Mouse (Mus musculus): ENCODE results near the gene Rbm19. TPM values are rescaled to one million over a fixed set of nuclear protein-coding genes. Genes with fewer than 3 reads are reported as not detected.

The Rbm19 gene
- polyA plus RNA-seq, 1 experiment from 2014 or later, result 18.1 TPM

DNA sequence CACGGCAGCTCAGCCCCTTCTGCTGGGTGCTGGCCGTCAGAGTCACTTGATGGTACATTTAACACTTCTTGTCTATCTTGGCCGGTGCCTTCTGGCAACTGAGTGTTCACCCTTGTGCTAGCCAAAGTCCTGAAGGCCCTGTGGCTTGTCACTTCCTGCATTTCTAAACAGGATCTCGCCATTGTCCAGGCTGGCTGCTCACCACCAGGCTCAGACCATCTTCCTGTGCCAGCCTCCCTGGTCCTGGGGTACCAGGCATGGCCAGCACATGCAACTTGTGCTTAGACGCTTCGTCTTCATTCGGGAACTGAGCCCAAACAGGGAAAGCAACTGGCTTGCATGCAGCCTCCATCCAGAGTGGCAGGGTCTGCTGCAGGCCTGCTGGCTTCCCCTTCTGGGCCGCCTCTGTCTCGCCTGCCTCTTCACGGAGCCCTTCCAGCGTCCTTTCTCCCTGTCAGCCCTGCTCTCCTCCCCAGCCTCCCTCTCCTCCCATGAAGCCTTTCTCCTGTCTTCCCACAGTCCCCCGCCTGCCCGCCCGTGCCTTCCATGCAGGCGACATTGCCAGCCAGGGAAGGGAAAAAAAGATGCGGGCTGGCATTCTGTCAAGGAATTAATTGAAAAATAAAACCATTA, 78.2 kb downstream of the Rbm19 start:
- peak overlapping the region; percentile 92 for H3K27ac ChIP-seq
- H3K9ac ChIP-seq, result peak overlapping the region; percentile 60
- no peak overlapping the region for H3K4me3 ChIP-seq
- H3K27me3 ChIP-seq, result 0 out of 2 replicates have a peak, but pooled peaks cover 2% of the 10 kb centered on the region
- no peaks in the 10 kb centered on the region for H3K9me3 ChIP-seq
- H3K4me2 ChIP-seq, result peak overlapping the region; percentile 20; the same call in 1 of the 2 replicates
- ATAC-seq (ENCODE audit: low FRiP score), result peak; percentile 37; the same call in 1 of the 2 replicates
- peaks cover 14% of the 10 kb centered on the region for H3K36me3 ChIP-seq
- H3K4me1 ChIP-seq (replicated peaks), result peaks cover 88% of the 10 kb centered on the region
- WGBS, result 35% methylated on average over 16 of the region's 16 CpGs

DNA sequence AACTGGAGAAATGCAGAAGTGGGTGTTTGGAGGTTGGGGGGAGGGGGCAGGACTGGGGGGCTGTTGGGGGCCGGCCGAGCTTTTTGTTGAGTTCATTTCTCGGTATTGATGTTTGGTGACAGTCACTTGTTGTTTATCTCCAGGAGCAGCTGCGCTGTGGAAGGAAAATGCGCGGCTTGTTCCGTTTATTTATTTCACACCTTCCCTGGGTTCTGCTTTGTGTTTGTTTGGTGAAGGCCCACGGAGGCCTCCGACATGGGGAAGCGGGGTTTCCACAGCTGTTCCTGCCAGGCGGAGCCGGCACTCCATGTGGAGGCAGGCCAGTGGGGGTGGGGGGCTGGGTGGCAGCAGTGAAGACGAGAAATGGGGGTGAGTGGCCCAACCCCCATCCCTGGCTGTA, 78.7 kb downstream of the Rbm19 start:
- 0 out of 2 replicates have a peak, but pooled peaks cover 2% of the 10 kb centered on the region for H3K27me3 ChIP-seq
- H3K9ac ChIP-seq, result peak overlapping the region; percentile 60
- H3K36me3 ChIP-seq, result peaks cover 14% of the 10 kb centered on the region
- no peak overlapping the region for H3K4me3 ChIP-seq
- ATAC-seq (ENCODE audit: low FRiP score), result peak; percentile 19
- peak overlapping the region; percentile 20; the same call in 1 of the 2 replicates for H3K4me2 ChIP-seq
- WGBS, result 22% methylated on average over 13 of the region's 13 CpGs
- peaks cover 83% of the 10 kb centered on the region for H3K4me1 ChIP-seq (replicated peaks)
- no peaks in the 10 kb centered on the region for H3K9me3 ChIP-seq
- H3K27ac ChIP-seq, result peak overlapping the region; percentile 92

DNA sequence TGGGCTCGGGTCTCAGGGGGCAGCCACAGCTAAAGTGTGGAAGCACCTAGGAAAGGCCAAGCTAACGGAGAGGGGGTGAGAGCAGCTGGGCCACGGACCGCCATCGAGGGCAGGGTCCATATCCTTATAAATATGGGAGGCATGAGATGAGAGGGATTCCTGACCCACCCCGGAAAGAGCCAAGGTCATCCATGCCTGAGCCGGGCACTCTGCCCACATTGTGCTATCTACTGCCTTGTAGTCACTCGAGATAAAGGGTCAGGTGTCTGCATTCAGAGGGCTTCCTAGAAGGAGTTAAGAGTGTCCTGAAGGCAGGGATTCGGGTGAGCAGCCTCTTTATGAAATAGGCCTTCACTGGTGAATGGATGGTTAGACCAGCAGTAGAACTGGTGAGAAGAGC, 80.6 kb downstream of the Rbm19 start:
- peak overlapping the region; percentile 46 for H3K9ac ChIP-seq
- ATAC-seq (ENCODE audit: low FRiP score), result no peak
- H3K36me3 ChIP-seq, result peaks cover 18% of the 10 kb centered on the region
- H3K4me1 ChIP-seq (replicated peaks), result peaks cover 75% of the 10 kb centered on the region
- 0 out of 2 replicates have a peak, but pooled peaks cover 2% of the 10 kb centered on the region for H3K27me3 ChIP-seq
- H3K9me3 ChIP-seq, result no peaks in the 10 kb centered on the region
- H3K4me2 ChIP-seq, result no peak overlapping the region
- peak overlapping the region; percentile 92 for H3K27ac ChIP-seq
- 83% methylated on average over 9 of the region's 9 CpGs for WGBS
- H3K4me3 ChIP-seq, result no peak overlapping the region

DNA sequence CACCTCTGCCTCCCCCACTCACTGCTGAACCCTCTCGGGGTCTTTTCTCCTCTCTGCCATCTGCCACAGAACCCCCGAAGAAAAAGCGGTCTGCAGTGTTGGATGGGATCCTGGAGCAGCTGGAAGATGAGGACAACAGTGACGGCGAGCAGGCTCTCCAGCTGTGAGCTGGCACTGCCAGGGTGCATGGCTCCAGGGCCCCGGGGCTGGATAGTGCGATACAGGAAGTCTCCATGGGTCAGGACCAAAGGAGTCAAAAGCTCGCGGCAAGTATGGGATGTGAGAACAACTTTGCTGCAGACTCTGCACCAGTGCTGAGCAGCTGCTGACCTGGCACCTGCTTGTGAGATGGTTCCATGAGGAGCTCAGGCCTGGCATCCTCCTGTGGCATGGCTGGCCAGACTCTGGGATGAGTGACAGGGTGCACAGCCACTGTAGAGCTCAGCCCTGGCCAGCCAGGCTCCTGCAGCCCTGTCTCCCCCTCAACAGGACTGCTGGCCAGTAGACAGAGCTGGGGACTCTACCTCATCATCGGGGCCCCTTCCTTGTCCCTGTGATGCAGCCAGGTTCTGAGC, 81.6 kb downstream of the Rbm19 start:
- Histone ChIP-seq H3K4me2 (no peak overlapping the region), H3K4me1 (replicated peaks) (peaks cover 64% of the 10 kb centered on the region), H3K36me3 (peaks cover 18% of the 10 kb centered on the region), H3K4me3 (no peak overlapping the region), H3K27ac (peak overlapping the region; percentile 72), H3K27me3 (0 out of 2 replicates have a peak, but pooled peaks cover 2% of the 10 kb centered on the region), H3K9ac (no peak overlapping the region), H3K9me3 (no peaks in the 10 kb centered on the region)
- 66% methylated on average over 10 of the region's 10 CpGs for WGBS
- no peak for ATAC-seq (ENCODE audit: low FRiP score)

DNA sequence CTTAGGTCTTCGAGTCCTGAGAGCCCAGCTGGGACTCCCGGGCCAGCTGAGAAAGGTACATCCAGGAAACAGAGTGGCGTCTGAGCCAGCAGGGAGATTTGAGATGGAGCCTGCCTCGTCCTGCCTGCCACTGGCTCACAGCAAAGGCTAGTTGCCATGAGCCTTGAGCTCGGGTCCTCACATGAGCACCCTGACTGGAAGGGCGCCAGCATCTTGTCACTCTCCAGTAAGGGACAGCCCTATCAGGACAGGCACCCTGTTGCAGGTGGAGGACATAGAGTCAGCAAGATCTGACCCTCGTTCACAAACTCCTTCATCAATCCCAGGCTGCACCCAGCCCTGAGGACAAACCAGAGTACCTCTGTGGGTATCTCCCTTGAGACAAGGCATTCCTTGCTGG, 83.6 kb downstream of the Rbm19 start:
- ATAC-seq (ENCODE audit: low FRiP score), result no peak
- Histone ChIP-seq H3K36me3 (peaks cover 18% of the 10 kb centered on the region), H3K9ac (no peak overlapping the region), H3K4me1 (replicated peaks) (peaks cover 45% of the 10 kb centered on the region), H3K9me3 (no peaks in the 10 kb centered on the region), H3K4me2 (no peak overlapping the region), H3K27ac (0 out of 2 replicates have a peak overlapping the region, but pooled peaks have one; percentile 12), H3K27me3 (no peaks in the 10 kb centered on the region), H3K4me3 (no peak overlapping the region)
- 88% methylated on average over 7 of the region's 7 CpGs for WGBS

DNA sequence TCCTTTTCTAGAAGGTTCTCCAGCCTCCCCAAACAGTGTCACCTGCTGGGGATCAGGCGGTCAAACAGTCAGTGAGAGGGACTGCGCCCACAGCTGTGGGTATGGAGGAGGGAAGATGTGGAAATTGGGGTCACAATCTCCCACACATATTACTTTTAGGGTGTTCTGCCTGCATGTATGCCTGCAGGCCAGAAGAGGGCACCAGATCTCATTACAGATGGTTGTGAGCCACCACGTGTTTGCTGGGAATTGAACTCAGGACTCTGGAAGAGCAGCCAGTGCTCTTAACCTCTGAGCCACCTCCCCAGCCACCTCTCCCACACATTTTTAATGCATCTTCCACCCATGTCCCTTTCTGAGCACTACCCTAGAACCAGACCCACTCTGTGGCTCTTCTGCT, 88.1 kb downstream of the Rbm19 start:
- Histone ChIP-seq H3K36me3 (peaks cover 4% of the 10 kb centered on the region; the same call in 1 of the 2 replicates), H3K27ac (no peak overlapping the region), H3K4me3 (no peak overlapping the region), H3K4me2 (no peak overlapping the region), H3K27me3 (peaks cover 10% of the 10 kb centered on the region), H3K9ac (no peak overlapping the region), H3K4me1 (replicated peaks) (peaks cover 53% of the 10 kb centered on the region), H3K9me3 (no peaks in the 10 kb centered on the region)
- ATAC-seq (ENCODE audit: low FRiP score), result no peak
- 66% methylated on average over 3 of the region's 3 CpGs for WGBS

DNA sequence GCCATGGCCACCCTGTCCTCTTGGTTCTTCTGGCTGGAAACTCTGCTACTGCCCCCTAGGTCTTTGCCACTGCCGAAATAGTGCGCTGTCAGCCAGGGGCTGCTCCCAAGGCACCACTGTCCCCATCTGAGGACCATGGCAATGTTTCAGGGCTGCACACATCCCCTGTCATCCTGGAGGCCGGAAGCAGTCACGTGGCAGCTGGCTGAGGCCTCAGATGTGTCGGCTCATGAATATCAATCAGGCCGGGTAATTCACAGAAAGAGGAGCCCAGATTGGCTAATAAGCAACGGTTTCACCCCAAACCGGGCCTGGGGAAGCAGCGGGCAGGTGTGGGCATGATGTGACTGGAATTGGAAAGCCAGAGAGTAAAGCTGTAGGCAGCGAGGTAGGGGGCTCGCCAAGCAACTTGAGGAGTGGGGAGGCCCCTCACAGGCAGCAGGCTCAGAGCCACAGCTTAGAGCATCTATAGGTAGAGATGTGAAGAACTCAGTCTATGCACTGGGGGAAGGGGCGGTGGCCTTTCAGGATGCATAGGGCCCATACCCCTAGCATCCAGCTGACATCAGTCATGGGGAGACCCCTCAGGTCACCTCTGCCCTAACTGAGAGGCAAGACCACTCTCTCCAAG, 90.2 kb downstream of the Rbm19 start:
- H3K4me1 ChIP-seq (replicated peaks), result peaks cover 62% of the 10 kb centered on the region
- no peaks in the 10 kb centered on the region for H3K36me3 ChIP-seq
- H3K9me3 ChIP-seq, result no peaks in the 10 kb centered on the region
- peak overlapping the region; percentile 84 for H3K27ac ChIP-seq
- peaks cover 13% of the 10 kb centered on the region for H3K27me3 ChIP-seq
- peak overlapping the region; percentile 56 for H3K9ac ChIP-seq
- 25% methylated on average over 12 of the region's 12 CpGs for WGBS
- no peak overlapping the region for H3K4me3 ChIP-seq
- H3K4me2 ChIP-seq, result peak overlapping the region; percentile 15; the same call in 1 of the 2 replicates
- ATAC-seq (ENCODE audit: low FRiP score), result peak; percentile 39

DNA sequence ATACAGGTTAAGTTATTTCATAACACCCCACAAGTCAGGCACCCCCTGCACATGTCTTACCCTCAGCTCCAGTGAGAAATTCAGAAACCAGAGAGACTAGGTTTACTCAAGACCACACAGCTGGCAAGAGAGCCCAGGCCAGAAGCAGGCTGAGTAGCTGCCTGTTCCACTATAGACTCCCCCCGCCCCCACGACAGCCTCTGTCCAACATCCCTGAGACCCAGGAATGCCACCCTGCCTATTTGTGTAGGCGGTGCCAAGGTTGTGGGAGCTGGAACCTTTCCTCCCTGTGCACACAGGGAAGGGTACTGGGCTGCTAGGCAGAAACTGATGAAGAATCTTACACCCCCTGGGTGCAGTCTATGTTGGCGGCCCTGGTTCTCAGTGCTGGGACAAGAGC, 91.2 kb downstream of the Rbm19 start:
- WGBS, result 81% methylated on average over 4 of the region's 4 CpGs
- 0 out of 2 replicates have a peak overlapping the region, but pooled peaks have one; percentile 36 for H3K9ac ChIP-seq
- H3K4me1 ChIP-seq (replicated peaks), result peaks cover 67% of the 10 kb centered on the region
- H3K27me3 ChIP-seq, result peaks cover 13% of the 10 kb centered on the region
- H3K4me3 ChIP-seq, result no peak overlapping the region
- no peak for ATAC-seq (ENCODE audit: low FRiP score)
- no peaks in the 10 kb centered on the region for H3K36me3 ChIP-seq
- no peak overlapping the region for H3K4me2 ChIP-seq
- peak overlapping the region; percentile 84; the same call in 1 of the 2 replicates for H3K27ac ChIP-seq
- H3K9me3 ChIP-seq, result no peaks in the 10 kb centered on the region

DNA sequence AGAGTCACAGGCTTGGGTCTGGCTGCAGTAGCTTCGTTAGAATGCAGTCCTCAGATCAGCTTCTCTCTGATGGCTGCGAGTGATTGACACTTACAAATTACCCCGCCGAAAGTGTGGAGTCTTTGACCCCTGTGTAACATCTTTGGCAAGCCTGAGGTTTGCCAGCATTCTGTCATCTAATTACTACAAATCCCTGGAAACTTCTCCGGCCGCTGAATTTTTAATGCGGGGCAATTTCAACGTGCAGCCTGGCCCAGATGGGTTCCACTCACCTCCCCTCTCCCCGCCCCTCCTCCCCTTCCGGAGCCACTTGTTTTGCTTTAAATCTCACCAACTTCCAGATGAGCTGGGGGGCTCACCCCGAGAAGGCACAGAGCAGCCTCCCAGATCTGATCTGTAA, 94.4 kb downstream of the Rbm19 start:
- Histone ChIP-seq H3K27ac (peak overlapping the region; percentile 79), H3K4me2 (peak overlapping the region; percentile 39), H3K36me3 (no peaks in the 10 kb centered on the region), H3K9ac (peak overlapping the region; percentile 43; the same call in 1 of the 2 replicates), H3K27me3 (peaks cover 15% of the 10 kb centered on the region), H3K9me3 (no peaks in the 10 kb centered on the region), H3K4me3 (no peak overlapping the region), H3K4me1 (replicated peaks) (peaks cover 71% of the 10 kb centered on the region)
- 1% methylated on average over 11 of the region's 11 CpGs for WGBS
- peak; percentile 31; the same call in 1 of the 2 replicates for ATAC-seq (ENCODE audit: low FRiP score)

DNA sequence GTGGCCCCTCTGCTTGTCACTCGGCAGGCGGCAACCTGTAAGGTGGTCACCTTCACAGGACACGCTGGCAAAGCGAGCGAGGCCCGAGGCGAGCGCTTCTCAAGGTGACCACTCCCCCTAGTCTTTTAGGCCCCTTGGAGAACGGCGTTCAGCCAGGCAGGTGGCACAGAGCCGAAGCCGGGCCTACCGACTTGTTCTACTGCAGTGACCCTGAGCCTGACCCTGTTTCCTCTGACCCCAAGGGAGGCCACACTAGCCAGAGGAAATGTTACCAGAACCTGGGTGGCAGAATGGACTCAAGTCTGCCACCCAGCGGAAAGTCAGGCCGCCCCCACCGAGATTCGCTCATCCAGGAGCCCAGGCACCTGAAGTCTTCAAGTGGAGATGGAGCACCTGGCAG, 94.9 kb downstream of the Rbm19 start:
- H3K36me3 ChIP-seq, result no peaks in the 10 kb centered on the region
- ATAC-seq (ENCODE audit: low FRiP score), result no peak
- H3K27me3 ChIP-seq, result peaks cover 15% of the 10 kb centered on the region
- no peak overlapping the region for H3K4me3 ChIP-seq
- H3K9me3 ChIP-seq, result no peaks in the 10 kb centered on the region
- peak overlapping the region; percentile 79 for H3K27ac ChIP-seq
- peak overlapping the region; percentile 39 for H3K4me2 ChIP-seq
- H3K9ac ChIP-seq, result peak overlapping the region; percentile 43; the same call in 1 of the 2 replicates
- WGBS, result 6% methylated on average over 17 of the region's 17 CpGs
- H3K4me1 ChIP-seq (replicated peaks), result peaks cover 66% of the 10 kb centered on the region

DNA sequence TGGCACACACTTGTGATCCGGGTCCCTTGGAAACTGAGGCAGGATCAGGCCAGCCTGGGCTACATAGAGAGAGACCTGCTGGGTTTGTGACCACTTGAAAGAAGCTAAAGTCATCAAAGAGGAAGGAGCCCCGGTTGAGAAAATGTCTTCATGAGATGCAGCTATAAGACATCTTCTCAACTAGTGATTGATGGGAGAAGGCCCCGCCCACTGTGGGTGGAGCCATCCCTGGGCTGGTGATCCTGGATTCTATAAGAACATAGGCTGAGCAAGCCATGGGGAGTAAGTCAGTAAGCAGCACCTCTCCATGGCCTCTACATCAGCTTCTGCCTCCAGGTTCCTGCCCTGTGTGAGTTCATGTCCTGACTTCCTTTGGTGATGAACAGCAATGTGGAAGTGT, 98.2 kb downstream of the Rbm19 start:
- H3K9me3 ChIP-seq, result no peaks in the 10 kb centered on the region
- no peak overlapping the region for H3K27ac ChIP-seq
- H3K4me1 ChIP-seq (replicated peaks), result peaks cover 45% of the 10 kb centered on the region
- no peak overlapping the region for H3K9ac ChIP-seq
- no peak overlapping the region for H3K4me2 ChIP-seq
- ATAC-seq (ENCODE audit: low FRiP score), result no peak
- H3K4me3 ChIP-seq, result no peak overlapping the region
- WGBS, result 71% methylated on average over 3 of the region's 3 CpGs
- peaks cover 17% of the 10 kb centered on the region; the same call in 1 of the 2 replicates for H3K27me3 ChIP-seq
- H3K36me3 ChIP-seq, result no peaks in the 10 kb centered on the region

DNA sequence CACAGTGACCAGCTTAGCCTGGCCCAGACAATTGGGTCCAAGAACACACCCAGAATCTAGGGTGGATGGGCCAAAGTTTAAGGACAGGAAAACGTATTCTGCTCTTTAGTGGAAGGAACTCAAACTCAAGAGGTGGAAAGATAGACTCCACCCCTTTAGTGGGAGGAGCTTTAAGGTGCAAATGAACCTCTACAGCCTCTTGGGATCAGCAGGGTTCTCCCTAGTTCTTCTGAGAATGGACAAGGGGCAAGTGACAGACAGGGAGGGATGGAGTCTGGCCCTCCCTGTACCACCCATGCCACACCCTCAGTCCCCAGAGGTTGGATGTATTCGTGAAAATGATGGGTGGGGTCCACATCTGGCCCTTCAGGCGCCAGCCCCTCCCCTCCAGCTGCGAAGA, 105.0 kb downstream of the Rbm19 start:
- peaks cover 48% of the 10 kb centered on the region for H3K27me3 ChIP-seq
- no peaks in the 10 kb centered on the region for H3K9me3 ChIP-seq
- 20% methylated on average over 4 of the region's 4 CpGs for WGBS
- no peak for ATAC-seq (ENCODE audit: low FRiP score)
- H3K4me3 ChIP-seq, result no peak overlapping the region
- no peak overlapping the region for H3K4me2 ChIP-seq
- H3K9ac ChIP-seq, result no peak overlapping the region
- no peak overlapping the region for H3K27ac ChIP-seq
- no peaks in the 10 kb centered on the region for H3K36me3 ChIP-seq
- H3K4me1 ChIP-seq (replicated peaks), result peaks cover 30% of the 10 kb centered on the region

Data from hindbrain, embryonic 13.5 days (tissue).